Mouse (Mus musculus) kidney, postnatal 0 days (tissue): ENCODE data around the gene Cdh13. TPM values are rescaled to one million over a fixed set of nuclear protein-coding genes. Genes with fewer than 3 reads are reported as not detected.

ENCODE experiments used
- ATAC-seq: fragments of 200-750 bp; cut with Nextera tagmentation; replicated peaks from 2 replicates; pipeline ENCODE4 v1.8.0; 2017; ENCODE audit warnings: low read depth, moderate number of reproducible peaks, moderate TSS enrichment, moderate library complexity; ENCODE audit not compliant: low FRiP score
- DNase-seq: peaks from one replicate; pipeline ENCODE4 v3.0.0-alpha.2; 2016; ENCODE audit warnings: low spot score
- H3K27ac ChIP-seq: fragments of 300-500 bp; sonication (generic); 2 replicates; pipeline ENCODE4 v1.5.1; 2014; ENCODE audit warnings: mild to moderate bottlenecking
- H3K27me3 ChIP-seq: fragments of 300-500 bp; sonication (generic); 2 replicates; pipeline ENCODE4 v1.6.1; 2014; ENCODE audit warnings: low read length, mixed read lengths; ENCODE audit not compliant: insufficient read depth
- H3K36me3 ChIP-seq: fragments of 300-500 bp; sonication (generic); 2 replicates; pipeline ENCODE4 v1.6.1; 2014; ENCODE audit warnings: low read length, mixed read lengths; ENCODE audit not compliant: insufficient read depth
- H3K4me1 ChIP-seq: fragments of 300-500 bp; sonication (generic); replicated peaks from 2 replicates; pipeline ENCODE4 v1.6.1; 2014; ENCODE audit warnings: antibody characterized with exemption, low read length, mixed read lengths; ENCODE audit not compliant: insufficient read depth
- H3K4me2 ChIP-seq: fragments of 300-500 bp; sonication (generic); 2 replicates; pipeline ENCODE4 v1.6.1; 2014; ENCODE audit warnings: mild to moderate bottlenecking, low read length, moderate library complexity, mixed read lengths
- H3K4me3 ChIP-seq: fragments of 300-500 bp; sonication (generic); replicated peaks from 2 replicates; pipeline ENCODE4 v1.5.1; 2014; ENCODE audit warnings: low read depth, low read length
- H3K9ac ChIP-seq: fragments of 300-500 bp; sonication (generic); 2 replicates; pipeline ENCODE4 v1.6.1; 2014; ENCODE audit warnings: low read depth, low read length
- H3K9me3 ChIP-seq: fragments of 300-500 bp; sonication (generic); replicated peaks from 2 replicates; pipeline ENCODE4 v1.6.1; 2016; ENCODE audit warnings: low read length, inconsistent platforms, mixed read lengths
- CTCF ChIP-seq: IDR thresholded peaks from 2 replicates; pipeline ENCODE4 v1.5.1; 2016; ENCODE audit warnings: antibody characterized with exemption, low read depth, mild to moderate bottlenecking, moderate library complexity
- WGBS: fragments of 180-500 bp; shearing (Covaris S2); extraction: QIAGEN DNeasy Blood & Tissue Kit; methylation state at CpG from one replicate; pipeline ENCODE4 v1.1.7; 2014; 5-methylcytosine and 5-hydroxymethylcytosine counted together
- polyA plus RNA-seq: library from polyadenylated mRNA; unstranded; fragments of >200 nt; fragmentation: Nextera tagmentation; extraction: Ambion mirVana; gene quantifications from 2 replicates; pipeline ENCODE4 v1.2.1, GENCODE M21; 2015

The Cdh13 gene
- polyA plus RNA-seq, 1 experiment from 2014 or later = 3.9 TPM

- H3K9ac ChIP-seq = no peak overlapping the region
- no peak overlapping the region for H3K4me2 ChIP-seq
- no peaks in the 10 kb centered on the region for H3K9me3 ChIP-seq
- no peaks in the 10 kb centered on the region for H3K36me3 ChIP-seq
- TF ChIP-seq CTCF = no peak
- no peak overlapping the region for H3K27ac ChIP-seq
- no peak for ATAC-seq
- 68% methylated on average over 8 of the region's 8 CpGs for WGBS
- DNase-seq = no peak
- no peaks in the 10 kb centered on the region for H3K27me3 ChIP-seq
- H3K4me1 ChIP-seq = no peaks in the 10 kb centered on the region
- no peak overlapping the region for H3K4me3 ChIP-seq
Observed at GRCm38 (mm10) chr8:119360686-119361295, 1077.3 kb downstream of the Cdh13 start.
